Mouse (Mus musculus) thymus, adult 2 months (tissue): ENCODE results near the gene Rbm3. TPM values are rescaled to one million over a fixed set of nuclear protein-coding genes. Genes with fewer than 3 reads are reported as not detected.

Experiments used
- DNase-seq: peaks from one replicate; pipeline ENCODE4 v3.0.0; 2021
- H3K27ac ChIP-seq: fragments of 200-500 bp; 2 replicates; pipeline ENCODE4 v1.5.1; 2012; ENCODE audit warnings: low read length, control low read depth; ENCODE audit not compliant: control insufficient read depth, insufficient read depth
- H3K27me3 ChIP-seq: fragments of 200-500 bp; 2 replicates; pipeline ENCODE4 v1.6.1; 2012; ENCODE audit warnings: mild to moderate bottlenecking, low read length, moderate library complexity, mixed read lengths; ENCODE audit not compliant: control insufficient read depth, insufficient read depth
- H3K36me3 ChIP-seq: fragments of 200-500 bp; 2 replicates; pipeline ENCODE4 v1.6.1; 2012; ENCODE audit warnings: mild to moderate bottlenecking, low read length, moderate library complexity; ENCODE audit not compliant: control insufficient read depth, insufficient read depth
- H3K4me1 ChIP-seq: fragments of 200-500 bp; replicated peaks from 2 replicates; pipeline ENCODE4 v1.6.1; 2012; ENCODE audit warnings: low read length; ENCODE audit not compliant: control insufficient read depth, insufficient read depth
- H3K4me3 ChIP-seq: fragments of 200-500 bp; 2 replicates; pipeline ENCODE4 v1.5.1; 2012; ENCODE audit warnings: mild to moderate bottlenecking, low read length, control low read depth, moderate library complexity; ENCODE audit not compliant: control insufficient read depth, insufficient read depth
- CTCF ChIP-seq: fragments of 200-500 bp; IDR thresholded peaks from 2 replicates; pipeline ENCODE4 v1.5.1; 2012; ENCODE audit warnings: mild to moderate bottlenecking, control low read depth, low read length, moderate library complexity, borderline replicate concordance; ENCODE audit not compliant: control insufficient read depth, poor library complexity, insufficient read depth; ENCODE audit errors: extremely low read depth
- POLR2A ChIP-seq: fragments of 200-500 bp; IDR thresholded peaks from 2 replicates; pipeline ENCODE4 v1.6.1; 2012; ENCODE audit warnings: mild to moderate bottlenecking, low read length, control low read depth, moderate library complexity; ENCODE audit not compliant: control insufficient read depth, poor library complexity, insufficient read depth; ENCODE audit errors: extremely low read depth
- WGBS: fragments of 180-500 bp; shearing (Covaris S2); methylation state at CpG from one replicate; pipeline ENCODE4 v1.1.7; 2018; 5-methylcytosine and 5-hydroxymethylcytosine counted together
- polyA plus RNA-seq: library from polyadenylated mRNA; depleted of rRNA; stranded (reverse); fragments of >200 nt; gene quantifications from 2 replicates; pipeline ENCODE4 v1.2.3, GENCODE M21; 2012; rRNA removed

Gene Rbm3
- 220 and 225 TPM in 2 replicates for polyA plus RNA-seq

DNA sequence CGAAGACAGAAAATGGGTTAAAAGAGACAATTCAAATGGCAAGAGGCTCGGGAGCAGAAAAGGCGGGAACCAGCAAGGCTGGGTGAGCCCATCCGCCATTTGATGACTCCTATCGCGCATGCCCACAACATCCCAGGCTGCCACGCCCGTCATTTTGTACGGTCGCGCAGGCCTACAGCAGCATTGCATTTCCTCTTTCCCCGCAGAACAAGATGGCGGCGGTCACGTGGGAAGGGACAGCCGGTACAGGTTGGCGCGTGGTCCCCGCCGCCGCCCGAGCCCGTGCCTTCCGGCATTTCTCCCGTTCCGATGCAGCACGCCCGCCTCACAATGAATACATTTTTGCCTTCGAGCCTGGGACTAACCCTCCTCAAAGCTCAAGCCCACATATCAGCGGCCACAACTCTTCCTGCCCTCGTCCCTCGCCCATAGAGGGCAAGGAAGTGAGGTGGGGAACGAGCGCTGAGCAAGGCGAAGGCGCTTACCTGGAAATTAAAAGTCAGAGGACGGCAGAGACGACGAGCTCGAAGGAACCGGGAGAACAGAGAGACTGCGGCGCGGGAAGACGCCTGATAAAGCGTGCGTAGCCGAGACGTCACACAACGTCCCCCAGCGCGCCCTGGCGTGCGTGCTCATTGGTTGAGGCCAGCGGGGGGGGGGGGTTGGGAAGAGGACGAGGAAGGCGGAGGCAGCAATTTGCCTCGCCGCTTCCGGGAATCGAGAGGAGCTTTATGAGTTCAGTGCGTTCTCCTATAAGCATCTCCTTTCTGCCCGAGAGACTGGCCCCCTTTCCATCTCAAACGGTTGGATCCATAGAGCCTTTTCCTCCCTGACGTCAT lies at the start of gene Rbm3:
Rbm3 (minus strand) TSS at position 728 of the 839 bp plus-strand sequence.
- no peaks in the 10 kb centered on the region for H3K27me3 ChIP-seq
- TF ChIP-seq CTCF: no peak
- TF ChIP-seq POLR2A: peak; percentile 53; the same call in 1 of the 2 replicates
- peak; percentile 83 for DNase-seq
- H3K36me3 ChIP-seq: peaks cover 29% of the 10 kb centered on the region
- WGBS: under 1% methylated on average over 54 of the region's 65 CpGs
- peaks cover 9% of the 10 kb centered on the region for H3K4me1 ChIP-seq
- H3K4me3 ChIP-seq: peak within 1 kb of the TSS; percentile 97
- peak within 1 kb of the TSS; percentile 97 for H3K27ac ChIP-seq

DNA sequence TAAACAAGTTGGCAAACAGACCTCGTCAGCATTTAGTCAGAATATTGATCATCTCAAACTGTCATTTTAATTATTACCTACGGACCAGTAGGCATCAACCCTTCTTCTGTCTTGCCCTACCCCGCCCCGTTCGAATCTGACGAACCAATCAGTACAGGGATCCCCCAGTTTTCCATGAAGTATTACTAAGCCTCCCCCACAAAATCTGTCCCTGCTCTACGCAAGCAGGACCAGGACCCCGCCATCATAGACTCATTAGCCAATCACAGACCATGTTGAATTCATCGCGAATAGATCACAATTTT lies 47.7 kb upstream of the Rbm3 start, which contains the start of gene Ebp:
Ebp (minus strand) TSS at position 94 of the 305 bp plus-strand sequence.
- TF ChIP-seq CTCF (no peak), POLR2A (no peak)
- no peaks in the 10 kb centered on the region for H3K27me3 ChIP-seq
- no peak for DNase-seq
- 9% methylated on average over 10 of the region's 10 CpGs for WGBS
- no peak within 1 kb of the TSS for H3K27ac ChIP-seq
- H3K4me1 ChIP-seq: peaks cover 11% of the 10 kb centered on the region
- peak within 1 kb of the TSS; percentile 95 for H3K4me3 ChIP-seq
- no peaks in the 10 kb centered on the region for H3K36me3 ChIP-seq

DNA sequence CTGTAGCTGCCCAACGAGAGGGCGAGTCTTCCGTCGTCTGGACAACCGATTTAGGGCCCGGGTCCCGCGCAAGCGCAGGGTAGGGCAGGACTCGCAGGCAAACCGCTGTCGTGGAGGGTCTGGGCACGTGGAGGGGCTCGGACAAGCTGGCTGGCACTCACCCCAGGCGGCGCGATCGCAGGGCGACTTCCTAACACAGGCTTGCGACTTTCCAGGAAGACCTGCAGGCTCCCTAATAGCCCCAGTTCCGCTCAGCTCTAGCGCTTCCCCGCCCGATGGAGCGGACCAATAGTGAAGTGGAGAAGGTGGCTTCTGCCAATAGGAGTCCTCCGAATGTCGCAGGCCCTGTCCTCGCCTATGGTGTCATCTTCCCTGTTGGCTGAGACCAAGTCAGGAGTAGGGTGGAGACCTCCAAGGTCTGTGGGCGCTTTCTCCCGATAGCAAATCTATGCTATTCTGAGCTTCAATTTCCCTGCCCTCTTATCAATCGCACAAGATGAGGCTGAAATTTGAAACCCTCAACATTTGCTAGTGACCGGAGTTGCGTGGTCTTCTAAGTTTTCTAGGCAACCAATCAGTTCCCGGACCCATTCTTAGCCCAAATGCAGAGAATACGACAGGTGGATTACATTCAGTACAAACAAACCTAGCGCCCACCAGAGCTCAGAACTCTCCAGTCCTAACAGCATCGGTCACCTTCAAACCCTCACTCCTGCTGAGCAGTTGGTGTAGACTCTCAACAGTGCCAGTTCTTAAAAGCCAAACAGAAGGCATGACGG lies 47.1 kb upstream of the Rbm3 start:
- H3K27me3 ChIP-seq: no peaks in the 10 kb centered on the region
- peaks cover 11% of the 10 kb centered on the region for H3K4me1 ChIP-seq
- H3K4me3 ChIP-seq: peak overlapping the region; percentile 95
- DNase-seq: peak; percentile 69
- no peaks in the 10 kb centered on the region for H3K36me3 ChIP-seq
- H3K27ac ChIP-seq: no peak overlapping the region
- WGBS: 4% methylated on average over 34 of the region's 38 CpGs
- peak; percentile 43; the same call in 1 of the 2 replicates for TF ChIP-seq POLR2A
- TF ChIP-seq CTCF: no peak

DNA sequence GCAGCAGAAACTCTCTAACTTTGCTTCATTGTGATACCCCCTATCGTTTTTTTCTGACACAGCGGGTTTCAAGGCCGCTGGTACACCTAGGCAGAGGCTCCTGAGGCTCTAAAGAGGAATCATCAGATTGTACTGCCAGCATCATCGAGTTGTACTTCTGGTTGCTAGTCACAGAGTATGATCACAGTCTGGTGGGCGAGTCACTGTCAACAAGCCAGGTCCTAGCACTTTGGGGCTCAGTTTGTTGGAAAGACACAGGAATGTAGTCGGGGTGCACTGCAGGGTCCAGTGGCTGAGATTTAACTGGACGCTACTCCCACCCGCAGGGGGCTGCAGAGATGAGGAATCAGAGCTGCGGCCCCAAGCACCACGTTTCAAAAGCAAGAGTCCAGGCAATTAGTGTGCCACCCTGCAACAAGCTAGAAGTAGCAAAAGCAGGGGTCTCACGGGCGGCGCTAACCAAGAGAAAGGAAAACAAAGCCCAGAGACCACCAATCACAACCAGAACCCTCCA lies 46.5 kb upstream of the Rbm3 start:
- Histone ChIP-seq H3K27me3 (no peaks in the 10 kb centered on the region), H3K36me3 (no peaks in the 10 kb centered on the region), H3K27ac (no peak overlapping the region), H3K4me1 (peaks cover 11% of the 10 kb centered on the region), H3K4me3 (peak overlapping the region; percentile 95)
- WGBS: under 1% methylated on average over 13 of the region's 13 CpGs
- no peak for DNase-seq
- TF ChIP-seq POLR2A: no peak
- no peak for TF ChIP-seq CTCF

DNA sequence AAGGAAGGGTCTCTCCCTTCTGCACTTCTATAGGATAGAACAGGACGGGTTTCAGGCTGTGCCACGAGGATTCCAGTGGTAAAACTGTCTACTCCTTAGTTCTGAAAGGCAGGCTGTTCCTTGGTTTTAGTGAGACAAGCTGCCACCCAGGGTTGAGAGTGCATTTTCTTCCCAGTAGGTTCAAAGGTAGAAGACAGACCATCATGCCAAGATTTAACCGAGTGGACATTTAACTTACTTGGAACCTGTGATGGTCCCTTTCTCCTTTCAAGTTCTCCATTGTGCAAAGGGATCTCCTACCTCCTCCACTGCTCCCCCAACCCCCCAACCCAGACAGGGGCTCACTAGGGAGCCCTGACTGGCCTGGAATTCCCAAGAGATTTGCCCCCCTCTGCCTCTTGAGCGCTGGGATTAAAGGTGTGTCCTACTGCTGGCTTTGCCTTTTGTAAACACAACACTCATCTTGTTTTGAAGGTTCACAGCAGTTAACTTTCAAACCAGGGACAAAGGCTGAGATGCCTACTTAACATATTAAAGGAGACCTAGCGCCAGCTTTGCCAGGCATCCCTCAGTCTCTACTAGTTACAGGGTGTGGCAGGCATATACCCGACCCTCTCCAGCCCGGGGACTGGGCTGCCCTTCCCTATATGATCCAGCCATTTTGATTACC lies 37.3 kb upstream of the Rbm3 start:
- Histone ChIP-seq H3K27me3 (no peaks in the 10 kb centered on the region), H3K27ac (no peak overlapping the region), H3K4me1 (no peaks in the 10 kb centered on the region), H3K4me3 (no peak overlapping the region), H3K36me3 (peaks cover 9% of the 10 kb centered on the region; the same call in 1 of the 2 replicates)
- 47% methylated on average over 7 of the region's 7 CpGs for whole genome bisulfite sequencing
- TF ChIP-seq POLR2A: no peak
- no peak for TF ChIP-seq CTCF
- DNase-seq: no peak

DNA sequence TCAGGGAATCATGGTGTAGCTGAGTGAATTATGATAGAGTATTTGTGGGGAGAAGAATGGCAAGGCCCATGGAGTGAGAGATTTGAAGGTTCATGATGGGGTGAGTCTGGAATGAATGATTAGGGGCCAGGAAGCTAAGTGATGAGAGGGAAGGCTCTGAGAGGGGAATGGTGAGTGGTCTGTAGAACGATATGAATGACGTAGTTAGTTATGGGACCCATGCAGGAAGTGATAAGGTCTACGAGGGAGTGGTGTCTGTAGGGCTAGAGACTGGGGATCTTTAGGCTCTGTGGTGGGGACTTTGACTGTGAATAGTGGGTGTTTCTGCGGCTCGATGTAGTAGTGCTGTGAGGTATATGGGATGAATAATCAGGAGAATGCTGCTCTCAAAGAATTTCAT lies 34.0 kb upstream of the Rbm3 start:
- Histone ChIP-seq H3K36me3 (no peaks in the 10 kb centered on the region), H3K4me1 (no peaks in the 10 kb centered on the region), H3K27me3 (no peaks in the 10 kb centered on the region), H3K27ac (no peak overlapping the region), H3K4me3 (no peak overlapping the region)
- no peak for DNase-seq
- WGBS: 89% methylated on average over 5 of the region's 5 CpGs
- TF ChIP-seq CTCF (no peak), POLR2A (no peak)
